Mouse (Mus musculus) cerebellum, postnatal 25 days (tissue): ENCODE results near the gene Tfb2m.

Experiments
- DNase-seq, 2 experiments: peaks; one replicate each; pipeline ENCODE4 v3.0.0; 2021; ENCODE audit warnings: mixed read lengths in 2 of 2

Gene Tfb2m

DNA sequence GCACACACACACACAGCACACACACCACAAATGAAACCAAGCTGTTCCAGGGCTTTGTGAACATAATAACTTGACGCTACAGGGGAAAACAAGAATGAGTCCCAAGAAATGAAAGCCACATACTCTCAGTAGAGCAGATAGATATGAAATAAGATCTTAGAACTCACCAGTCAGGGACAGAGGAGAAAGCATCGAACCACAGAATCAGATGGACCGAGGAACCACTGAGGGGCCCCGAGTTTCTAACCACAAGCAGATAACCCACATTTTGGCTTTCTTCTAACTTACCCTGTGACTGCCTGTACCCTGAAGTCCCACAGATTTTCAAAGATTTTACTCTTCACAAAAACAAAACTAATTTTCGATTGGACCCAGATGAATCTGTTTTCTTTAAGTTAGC lies 53.2 kb downstream of the Tfb2m start:
- no peak for DNase-seq

DNA sequence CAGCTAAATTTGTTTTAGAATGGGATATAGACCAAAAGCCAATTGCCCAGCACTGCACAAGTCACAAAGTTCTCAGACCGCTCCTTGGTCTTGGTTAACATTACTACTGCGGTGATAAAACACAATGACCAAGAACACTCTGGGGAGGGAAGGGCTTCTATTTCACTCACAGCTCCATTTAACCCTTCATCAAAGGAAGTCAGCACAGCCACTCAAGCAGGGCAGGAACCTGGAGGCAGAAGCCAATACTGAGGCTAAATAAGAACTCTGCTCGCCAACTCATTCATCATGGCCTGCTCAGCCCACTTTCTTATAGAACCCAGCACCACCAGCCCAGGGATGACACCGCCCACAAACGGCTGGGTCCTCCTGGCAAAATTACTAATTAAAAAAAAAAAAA lies 57.5 kb downstream of the Tfb2m start:
- DNase-seq, result no peak

DNA sequence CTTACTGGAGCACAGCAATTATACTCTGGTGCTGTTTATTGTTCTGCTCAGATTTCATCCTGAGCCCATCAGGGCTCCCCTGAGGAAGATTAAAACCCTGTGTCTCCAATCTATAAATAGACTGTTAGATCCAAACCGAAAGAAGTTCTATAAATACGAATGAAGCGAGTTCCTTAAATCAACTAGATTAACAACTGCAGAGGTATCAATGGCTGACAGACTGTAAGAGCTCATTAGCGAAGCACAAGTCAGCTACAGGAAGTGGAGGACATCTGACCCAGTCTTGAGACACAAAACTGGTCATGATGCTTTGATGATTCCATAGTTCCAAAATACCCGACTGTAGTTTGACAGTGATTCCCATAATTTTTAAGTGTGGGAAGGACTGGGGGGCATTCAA lies 58.1 kb downstream of the Tfb2m start:
- DNase-seq, result no peak

DNA sequence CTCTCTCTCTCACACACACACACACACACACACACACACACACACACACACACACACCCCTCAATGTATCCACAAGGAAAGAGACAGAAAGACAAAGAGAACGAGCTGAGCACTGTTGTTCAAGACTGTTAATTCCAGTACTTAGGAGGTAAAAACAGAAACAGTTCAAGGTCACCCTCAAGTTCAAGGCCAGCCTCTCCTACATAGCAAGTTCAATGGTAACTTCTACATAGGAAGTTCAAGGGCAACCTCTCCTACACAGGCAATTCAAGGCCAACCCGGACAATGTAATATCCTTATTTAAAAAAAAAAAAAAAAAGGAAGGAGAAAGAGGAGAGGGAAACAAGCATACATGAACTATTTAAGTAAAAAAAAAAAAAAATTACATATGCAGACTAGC lies 58.8 kb downstream of the Tfb2m start:
- DNase-seq, result no peak

DNA sequence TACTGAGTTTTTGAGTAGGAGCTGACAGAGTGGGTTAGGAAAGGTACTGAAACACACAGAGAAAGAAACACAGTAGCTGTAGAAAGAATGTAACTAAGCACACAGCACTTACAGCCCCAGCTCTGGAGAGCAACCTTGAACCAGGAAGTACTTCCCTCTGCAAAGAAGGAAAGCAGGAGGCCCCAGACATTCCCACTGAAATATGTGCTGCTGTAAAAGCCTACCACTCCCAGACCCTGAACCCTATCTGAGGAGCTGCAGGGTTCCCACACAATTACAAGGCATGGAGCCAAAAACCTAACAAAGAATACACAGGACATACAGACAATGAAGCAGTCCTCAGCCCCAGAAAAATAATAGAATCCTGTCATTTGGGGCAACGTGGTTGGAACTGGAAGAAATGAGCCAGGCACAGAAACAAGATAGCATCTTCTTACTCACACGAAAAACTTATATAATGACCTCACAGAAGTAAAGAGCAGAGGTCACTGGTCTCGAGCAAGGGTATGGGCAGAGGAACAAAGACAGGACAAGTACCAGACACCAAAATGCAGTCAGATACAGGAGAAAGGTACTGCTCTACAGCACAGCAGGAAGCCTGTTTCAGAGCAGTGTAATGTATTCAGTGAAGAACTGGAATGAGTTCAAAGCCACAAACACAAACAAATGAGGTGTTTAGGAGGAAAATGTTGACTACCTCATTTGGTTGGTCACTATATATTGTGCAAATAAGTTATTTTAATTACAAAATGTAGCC lies 60.1 kb downstream of the Tfb2m start:
- no peak for DNase-seq

- DNase-seq, result no peak
Measured at GRCm38 (mm10) chr1:179480862-179481261, 65.2 kb downstream of the Tfb2m start.
